Mouse (Mus musculus): ENCODE data around the gene Dnajb12. TPM values are rescaled to one million over a fixed set of nuclear protein-coding genes. Genes with fewer than 3 reads are reported as not detected.

Dnajb12 gene
- polyA plus RNA-seq, 1 experiment from 2014 or later, result 17.6 TPM

GRCm38 (mm10) chr10:59942281-59942846 is 63.0 kb downstream of the Dnajb12 start:
- WGBS, result 45% methylated on average over 18 of the region's 21 CpGs
- ATAC-seq (ENCODE audit: insufficient number of reproducible peaks, insufficient read depth, low FRiP score, low TSS enrichment, low read depth), result no peak
- peak overlapping the region; percentile 26 for H3K4me3 ChIP-seq (replicated peaks)

GRCm38 (mm10) chr10:59942847-59943420 is 63.6 kb downstream of the Dnajb12 start:
- H3K9me3 ChIP-seq, result 0 out of 2 replicates have a peak, but pooled peaks cover 2% of the 10 kb centered on the region
- peak; percentile 32; the same call in 1 of the 2 replicates for ATAC-seq (ENCODE audit: insufficient number of reproducible peaks, insufficient read depth, low FRiP score, low TSS enrichment, low read depth)
- 3% methylated on average over 16 of the region's 16 CpGs for WGBS

More at GRCm38 (mm10) chr10:59942281-59942846, 63.0 kb downstream of the Dnajb12 start:
- peak overlapping the region; percentile 44 for H3K9ac ChIP-seq (replicated peaks)
- no peaks in the 10 kb centered on the region for H3K36me3 ChIP-seq
- peak overlapping the region; percentile 56 for H3K4me2 ChIP-seq
- peak overlapping the region; percentile 80 for H3K27ac ChIP-seq
- peaks cover 20% of the 10 kb centered on the region for H3K4me1 ChIP-seq (replicated peaks)
- no peaks in the 10 kb centered on the region for H3K27me3 ChIP-seq
- 0 out of 2 replicates have a peak, but pooled peaks cover 2% of the 10 kb centered on the region for H3K9me3 ChIP-seq

GRCm38 (mm10) chr10:59943421-59943989 is 64.1 kb downstream of the Dnajb12 start:
- Histone ChIP-seq H3K4me2 (peak overlapping the region; percentile 56), H3K9ac (replicated peaks) (0 out of 2 replicates have a peak overlapping the region, but pooled peaks have one; percentile 24), H3K27me3 (no peaks in the 10 kb centered on the region), H3K4me1 (replicated peaks) (peaks cover 27% of the 10 kb centered on the region), H3K36me3 (no peaks in the 10 kb centered on the region), H3K9me3 (0 out of 2 replicates have a peak, but pooled peaks cover 2% of the 10 kb centered on the region), H3K4me3 (replicated peaks) (peak overlapping the region; percentile 26), H3K27ac (peak overlapping the region; percentile 80)
- ATAC-seq (ENCODE audit: insufficient number of reproducible peaks, insufficient read depth, low FRiP score, low TSS enrichment, low read depth), result peak; percentile 63
- 41% methylated on average over 13 of the region's 13 CpGs for WGBS

More at GRCm38 (mm10) chr10:59942847-59943420, 63.6 kb downstream of the Dnajb12 start:
- H3K9ac ChIP-seq (replicated peaks), result peak overlapping the region; percentile 44
- peaks cover 22% of the 10 kb centered on the region for H3K4me1 ChIP-seq (replicated peaks)
- H3K27ac ChIP-seq, result peak overlapping the region; percentile 80
- no peaks in the 10 kb centered on the region for H3K36me3 ChIP-seq
- H3K4me3 ChIP-seq (replicated peaks), result peak overlapping the region; percentile 26
- peak overlapping the region; percentile 56 for H3K4me2 ChIP-seq
- H3K27me3 ChIP-seq, result no peaks in the 10 kb centered on the region

GRCm38 (mm10) chr10:59945416-59945815 is 66.1 kb downstream of the Dnajb12 start:
- H3K27me3 ChIP-seq, result no peaks in the 10 kb centered on the region
- no peak overlapping the region for H3K27ac ChIP-seq
- peaks cover 16% of the 10 kb centered on the region for H3K36me3 ChIP-seq
- H3K9ac ChIP-seq (replicated peaks), result no peak overlapping the region
- H3K4me1 ChIP-seq (replicated peaks), result peaks cover 46% of the 10 kb centered on the region
- 84% methylated on average over 3 of the region's 3 CpGs for WGBS
- no peak overlapping the region for H3K4me3 ChIP-seq (replicated peaks)
- ATAC-seq (ENCODE audit: insufficient number of reproducible peaks, insufficient read depth, low FRiP score, low TSS enrichment, low read depth), result no peak
- no peak overlapping the region for H3K4me2 ChIP-seq
- H3K9me3 ChIP-seq, result 0 out of 2 replicates have a peak, but pooled peaks cover 2% of the 10 kb centered on the region

GRCm38 (mm10) chr10:59946362-59946761 is 67.0 kb downstream of the Dnajb12 start:
- H3K9ac ChIP-seq (replicated peaks), result no peak overlapping the region
- no peak overlapping the region for H3K4me3 ChIP-seq (replicated peaks)
- no peaks in the 10 kb centered on the region for H3K27me3 ChIP-seq
- peaks cover 46% of the 10 kb centered on the region for H3K4me1 ChIP-seq (replicated peaks)
- H3K4me2 ChIP-seq, result no peak overlapping the region
- H3K27ac ChIP-seq, result no peak overlapping the region
- peaks cover 20% of the 10 kb centered on the region for H3K36me3 ChIP-seq
- ATAC-seq (ENCODE audit: insufficient number of reproducible peaks, insufficient read depth, low FRiP score, low TSS enrichment, low read depth), result no peak
- no peaks in the 10 kb centered on the region for H3K9me3 ChIP-seq
- 86% methylated on average over 5 of the region's 5 CpGs for WGBS

- Histone ChIP-seq H3K4me3 (replicated peaks) (no peak overlapping the region), H3K4me2 (no peak overlapping the region), H3K9ac (replicated peaks) (no peak overlapping the region), H3K27me3 (no peaks in the 10 kb centered on the region), H3K27ac (peak overlapping the region; percentile 66), H3K36me3 (peaks cover 20% of the 10 kb centered on the region), H3K4me1 (replicated peaks) (peaks cover 44% of the 10 kb centered on the region), H3K9me3 (no peaks in the 10 kb centered on the region)
- WGBS, result 71% methylated on average over 7 of the region's 7 CpGs
- no peak for ATAC-seq (ENCODE audit: insufficient number of reproducible peaks, insufficient read depth, low FRiP score, low TSS enrichment, low read depth)
Measured at GRCm38 (mm10) chr10:59947296-59948073, 68.1 kb downstream of the Dnajb12 start.

- Histone ChIP-seq H3K27ac (peak overlapping the region; percentile 66), H3K36me3 (peaks cover 20% of the 10 kb centered on the region), H3K4me2 (peak overlapping the region; percentile 85), H3K4me3 (replicated peaks) (peak overlapping the region; percentile 89), H3K9ac (replicated peaks) (no peak overlapping the region), H3K27me3 (no peaks in the 10 kb centered on the region), H3K4me1 (replicated peaks) (peaks cover 39% of the 10 kb centered on the region), H3K9me3 (no peaks in the 10 kb centered on the region)
- 43% methylated on average over 6 of the region's 6 CpGs for WGBS
- no peak for ATAC-seq (ENCODE audit: insufficient number of reproducible peaks, insufficient read depth, low FRiP score, low TSS enrichment, low read depth)
Measured at GRCm38 (mm10) chr10:59948363-59949254, 69.3 kb downstream of the Dnajb12 start.

Other genes starting within 250 kb of the Dnajb12 start
- gene Micu1, start 177.1 kb upstream of the Dnajb12 start, polyA plus RNA-seq (2016; fragmentation: Nextera tagmentation; extraction: Ambion mirVana), result 74.9 and 80.5 TPM in 2 replicates
- 90.7 and 91.8 TPM in 2 replicates for gene Ddit4, start 72.3 kb downstream of the Dnajb12 start, polyA plus RNA-seq (2016; fragmentation: Nextera tagmentation; extraction: Ambion mirVana)
- gene Ascc1, start 123.2 kb downstream of the Dnajb12 start, polyA plus RNA-seq (2016; fragmentation: Nextera tagmentation; extraction: Ambion mirVana), result 44.2 and 46.7 TPM in 2 replicates
- 126 and 132 TPM in 2 replicates for gene Anapc16, start 123.6 kb downstream of the Dnajb12 start, polyA plus RNA-seq (2016; fragmentation: Nextera tagmentation; extraction: Ambion mirVana)
- gene Spock2, start 226.7 kb downstream of the Dnajb12 start, polyA plus RNA-seq (2016; fragmentation: Nextera tagmentation; extraction: Ambion mirVana), result 4.1 and 4.4 TPM in 2 replicates

Data from limb, embryonic 12.5 days (tissue).